Mouse (Mus musculus) adrenal gland, postnatal 4 days (tissue): ENCODE measurements around the gene Mthfd2. TPM values are rescaled to one million over a fixed set of nuclear protein-coding genes. Genes with fewer than 3 reads are reported as not detected.
A peak's percentile ranks its signal among the peaks of the same experiment; 100 is the strongest.

Experiments used
- DNase-seq, 2 experiments: peaks; one replicate each; pipeline ENCODE4 v3.0.0; 2021 to 2022; ENCODE audit warnings: low spot score in 2 of 2, mixed read lengths in 2 of 2
- total RNA-seq, 2 experiments: library from RNA; stranded (reverse); gene quantifications; 2 replicates each; pipeline ENCODE4 v1.2.3; 2021

Mthfd2 gene
- total RNA-seq, 2 experiments from 2014 or later, result 18.2 to 23.8 TPM

- peak; percentile 59 to 79 for DNase-seq
Observed at GRCm38 (mm10) chr6:83268144-83269010, 57.3 kb downstream of the Mthfd2 start.

- no peak for DNase-seq
Observed at GRCm38 (mm10) chr6:83267616-83268015, 58.1 kb downstream of the Mthfd2 start.

- no peak for DNase-seq
Observed at GRCm38 (mm10) chr6:83265653-83266052, 60.1 kb downstream of the Mthfd2 start.

GRCm38 (mm10) chr6:83265253-83265652 lies 60.5 kb downstream of the Mthfd2 start:
- DNase-seq, result no peak

- no peak for DNase-seq
Observed at GRCm38 (mm10) chr6:83264516-83264915, 61.2 kb downstream of the Mthfd2 start.

Other genes with a start within 250 kb of the Mthfd2 start
- gene Pcgf1, start 248.0 kb downstream of the Mthfd2 start, total RNA-seq, result 10 to 100 TPM; 69.2 to 79.1 TPM
- gene Lbx2, start 239.5 kb downstream of the Mthfd2 start, total RNA-seq, result 10 to 100 TPM; 18.6 to 22.4 TPM
- 10 to 100 TPM; 10.0 to 15.7 TPM for gene Ccdc142, start 224.3 kb downstream of the Mthfd2 start, total RNA-seq
- 10 to 100 TPM; 10.6 to 11.4 TPM for gene Gm42688, start 224.3 kb downstream of the Mthfd2 start, total RNA-seq
- 10 to 100 TPM; 77.6 to 82.6 TPM for gene Mrpl53, start 216.9 kb downstream of the Mthfd2 start, total RNA-seq
- 10 to 100 TPM; 60.1 to 64.3 TPM for gene Mogs, start 210.4 kb downstream of the Mthfd2 start, total RNA-seq
- gene Wbp1, start 204.3 kb downstream of the Mthfd2 start, total RNA-seq, result 10 to 100 TPM; 84.5 to 86.4 TPM
- gene Ino80b, start 200.5 kb downstream of the Mthfd2 start, total RNA-seq, result 10 to 100 TPM; 29.0 to 31.7 TPM
- 10 to 100 TPM; 36.8 to 40.3 TPM for gene Rtkn, start 190.4 kb downstream of the Mthfd2 start, total RNA-seq
- 1 to 10 TPM; 3.5 to 3.6 TPM for gene Wdr54, start 169.5 kb downstream of the Mthfd2 start, total RNA-seq
- gene 1700003E16Rik, start 169.5 kb downstream of the Mthfd2 start, total RNA-seq, result under 1 TPM; 0.40 to 0.53 TPM
- 100 to 1,000 TPM; 156 to 176 TPM for gene Dctn1, start 160.0 kb downstream of the Mthfd2 start, total RNA-seq
- gene Slc4a5, start 106.1 kb downstream of the Mthfd2 start, total RNA-seq, result under 1 TPM; 0.40 to 0.42 TPM
- 10 to 100 TPM; 75.9 to 78.2 TPM for gene Mob1a, start 108 bp upstream of the Mthfd2 start, total RNA-seq
- gene Bola3, start 23.2 kb upstream of the Mthfd2 start, total RNA-seq, result 100 to 1,000 TPM; 130 to 162 TPM
- 10 to 100 TPM; 79.0 to 79.5 TPM for gene Tet3, start 133.2 kb upstream of the Mthfd2 start, total RNA-seq
- 10 to 100 TPM; 46.9 to 53.4 TPM for gene Dguok, start 181.1 kb upstream of the Mthfd2 start, total RNA-seq
- gene Actg2, start 210.4 kb upstream of the Mthfd2 start, total RNA-seq, result 1 to 10 TPM; 3.1 to 4.3 TPM
- gene Stambp, start 246.8 kb upstream of the Mthfd2 start, total RNA-seq, result 10 to 100 TPM; 32.9 to 33.0 TPM